Mouse (Mus musculus) layer of hippocampus, adult 6 months (tissue): ENCODE data around the gene Optn. TPM values are rescaled to one million over a fixed set of nuclear protein-coding genes. Genes with fewer than 3 reads are reported as not detected.

Source experiments
- long read RNA-seq, 2 experiments: library from polyadenylated mRNA; unstranded; transcript quantifications; one replicate each; pipeline ENCODE4 v2.0.0; 2019 to 2020
- polyA plus RNA-seq: library from polyadenylated mRNA; unstranded; fragments of <200 nt; fragmentation: Nextera tagmentation; gene quantifications from 2 replicates; pipeline ENCODE4 v1.2.3, GENCODE M21; 2021

Optn gene
- polyA plus RNA-seq, result 8.8 and 10.7 TPM in 2 replicates
- long read RNA-seq, experiment 1, transcript Optn-202 (14 exons, 2,614 nt), result major isoform, 13 of 28 reads
- long read RNA-seq, experiment 1, partial matches to known transcripts, result 4 of 28 reads
- long read RNA-seq, experiment 1, other reads (novel, unspliced or antisense), result 10 of 28 reads
- long read RNA-seq, experiment 2, transcript Optn-202 (14 exons, 2,614 nt), result major isoform, 86 of 131 reads
- long read RNA-seq, experiment 2, partial matches to known transcripts, result 5 of 131 reads
- long read RNA-seq, experiment 2, other reads (novel, unspliced or antisense), result 36 of 131 reads

GRCm38 (mm10) chr2:5063299-5064205, at the start of gene Optn:
Optn (minus strand) TSS chr2:5064051.

DNA sequence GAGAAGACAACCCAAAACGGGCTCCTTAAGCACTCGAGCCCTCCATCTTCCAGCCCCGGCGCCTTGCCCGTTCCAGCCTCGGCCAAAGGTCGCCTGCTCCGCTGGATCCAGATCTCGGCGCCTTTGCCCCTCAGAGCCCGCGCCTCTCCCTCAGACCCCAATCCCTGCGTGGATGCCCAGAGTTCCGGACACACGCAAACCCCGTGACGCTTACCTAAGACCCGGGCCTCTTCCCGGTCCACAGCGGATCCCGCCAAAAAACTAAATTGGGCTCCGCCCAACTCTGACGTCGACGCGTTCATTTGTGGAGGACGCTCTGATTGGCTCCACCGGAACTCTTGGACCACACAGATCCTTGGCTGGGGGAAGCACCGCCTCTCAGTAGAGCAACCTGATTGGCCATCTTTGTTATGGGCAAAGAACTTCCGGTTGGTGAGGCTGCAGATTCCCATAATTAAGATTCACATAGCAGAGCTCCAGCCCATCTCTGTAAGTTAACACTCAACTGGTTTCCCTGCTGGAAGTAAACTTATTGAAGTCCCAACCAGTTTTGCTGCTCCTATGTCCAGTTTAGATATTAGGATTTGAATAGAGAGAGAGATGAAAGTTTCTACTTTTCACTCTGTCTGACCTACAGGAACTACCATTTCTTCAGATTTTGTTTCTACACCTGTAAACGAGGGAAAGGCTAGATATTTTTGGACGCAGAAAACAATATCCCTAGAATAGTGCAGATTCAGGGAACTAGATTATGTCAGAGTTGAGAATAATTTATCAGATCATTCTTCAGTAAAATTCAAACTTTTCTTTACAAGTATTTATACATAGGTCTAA, 51.1 kb downstream of the Optn start, which contains the start of gene Mcm10:
Gene Mcm10, minus strand, starts transcription at position 301 of the 834 bp plus-strand sequence.

DNA sequence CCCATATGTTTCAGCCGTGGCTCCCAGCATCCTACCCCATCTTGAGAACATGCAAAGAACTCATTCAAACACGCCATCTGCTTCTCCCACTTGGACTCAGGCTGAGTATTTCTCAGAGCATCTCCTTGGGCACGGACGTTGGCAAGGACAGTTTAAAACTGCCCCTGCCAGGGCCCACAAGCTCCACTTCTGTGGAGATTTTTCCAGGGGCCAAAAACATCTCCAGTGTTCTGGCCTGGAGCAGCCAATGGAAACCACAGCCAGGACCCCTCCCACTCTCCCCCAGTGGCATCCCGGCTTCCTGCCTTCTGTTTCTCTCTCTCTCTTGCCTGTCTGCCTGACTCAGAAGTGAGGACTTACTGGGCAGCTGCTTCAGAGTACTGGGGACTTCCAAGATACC, 88.0 kb downstream of the Optn start, which contains the start of gene Ucma:
Gene Ucma, plus strand, starts transcription at position 316 of the 400 bp plus-strand sequence.

Other genes starting within 250 kb of the Optn start
- gene Sephs1, start 182.5 kb downstream of the Optn start, polyA plus RNA-seq, result 5.9 and 7.6 TPM in 2 replicates
- gene Phyh, start 145.0 kb downstream of the Optn start, polyA plus RNA-seq, result 180 and 197 TPM in 2 replicates
- 7.6 and 13.0 TPM in 2 replicates for gene Ucma, start 87.9 kb downstream of the Optn start, polyA plus RNA-seq
- gene Mcm10, start 51.3 kb downstream of the Optn start, polyA plus RNA-seq, result 0.28 and 0.54 TPM in 2 replicates
- gene Ccdc3, start 73.7 kb upstream of the Optn start, polyA plus RNA-seq, result 6.2 and 10.9 TPM in 2 replicates